Mouse (Mus musculus): Measurements from ENCODE around the gene Tshr. TPM values are rescaled to one million over a fixed set of nuclear protein-coding genes. Genes with fewer than 3 reads are reported as not detected.
"Not testable (repeated sequence)": the region's sequence is repeated elsewhere in the genome, so short reads cannot be mapped to it uniquely, and the experiment has no call there.

Tshr gene
- 1.4 and 2.5 TPM in 2 replicates for polyA plus RNA-seq (2012; rRNA removed)

GRCm38 (mm10) chr12:91384281-91385017 lies at the start of gene Tshr, which contains the start of gene Cep128:
Gene Tshr (plus strand): TSS chr12:91384563.
Gene Cep128 (minus strand): TSS chr12:91384409.
- peak within 1 kb of the TSS; percentile 75 for H3K4me3 ChIP-seq (ENCODE audit: insufficient read depth, low read depth, low read length)
- WGBS: 1% methylated on average over 27 of the region's 27 CpGs
- H3K4me1 ChIP-seq (ENCODE audit: control insufficient read depth, insufficient read depth, low read length): no peaks in the 10 kb centered on the region
- H3K27me3 ChIP-seq (replicated peaks; ENCODE audit: control insufficient read depth, insufficient read depth, low read length): no peaks in the 10 kb centered on the region
- DNase-seq: peak; percentile 97
- TF ChIP-seq CTCF (conservative IDR thresholded peaks at IDR 0.05; ENCODE audit: insufficient read depth, insufficient read length, low read depth, low read length): no peak
- no peak within 1 kb of the TSS for H3K27ac ChIP-seq (ENCODE audit: insufficient read depth, low read depth, low read length)
- no peaks in the 10 kb centered on the region for H3K36me3 ChIP-seq (ENCODE audit: control insufficient read depth, insufficient read depth, low read length)

DNA sequence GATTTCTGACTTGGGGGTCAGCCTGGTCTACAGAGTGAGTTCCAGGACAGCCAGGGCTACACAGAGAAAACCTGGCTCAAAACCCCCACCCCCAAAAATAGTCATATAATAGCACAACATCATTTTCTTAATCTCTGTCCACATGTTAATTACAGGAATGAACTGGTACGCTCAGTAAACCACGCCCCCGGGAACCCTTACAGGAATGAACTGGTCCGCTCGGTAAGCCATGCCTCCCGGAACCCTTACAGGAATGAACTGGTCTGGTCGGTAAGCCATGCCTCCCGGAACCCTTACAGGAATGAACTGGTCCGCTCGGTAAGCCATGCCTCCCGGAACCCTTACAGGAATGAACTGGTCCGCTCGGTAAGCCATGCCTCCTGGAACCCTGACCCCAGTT lies 45.7 kb upstream of the Tshr start:
- H3K4me1 ChIP-seq (ENCODE audit: control insufficient read depth, insufficient read depth, low read length); DNase-seq; H3K4me3 ChIP-seq (ENCODE audit: insufficient read depth, low read depth, low read length); H3K36me3 ChIP-seq (ENCODE audit: control insufficient read depth, insufficient read depth, low read length); H3K27ac ChIP-seq (ENCODE audit: insufficient read depth, low read depth, low read length); H3K27me3 ChIP-seq (replicated peaks; ENCODE audit: control insufficient read depth, insufficient read depth, low read length): not testable (repeated sequence)
- WGBS: 97% methylated on average over 13 of the region's 13 CpGs

GRCm38 (mm10) chr12:91353783-91354182 lies 30.6 kb upstream of the Tshr start:
- no peak for DNase-seq
- Histone ChIP-seq H3K4me3 (ENCODE audit: insufficient read depth, low read depth, low read length) (no peak overlapping the region), H3K4me1 (ENCODE audit: control insufficient read depth, insufficient read depth, low read length) (no peaks in the 10 kb centered on the region), H3K36me3 (ENCODE audit: control insufficient read depth, insufficient read depth, low read length) (no peaks in the 10 kb centered on the region), H3K27me3 (replicated peaks; ENCODE audit: control insufficient read depth, insufficient read depth, low read length) (no peaks in the 10 kb centered on the region), H3K27ac (ENCODE audit: insufficient read depth, low read depth, low read length) (no peak overlapping the region)
- 92% methylated on average over 8 of the region's 8 CpGs for WGBS
- TF ChIP-seq POLR2A (IDR thresholded peaks at IDR 0.05; ENCODE audit: low read depth, low read length) (no peak), CTCF (conservative IDR thresholded peaks at IDR 0.05; ENCODE audit: insufficient read depth, insufficient read length, low read depth, low read length) (no peak)

DNA sequence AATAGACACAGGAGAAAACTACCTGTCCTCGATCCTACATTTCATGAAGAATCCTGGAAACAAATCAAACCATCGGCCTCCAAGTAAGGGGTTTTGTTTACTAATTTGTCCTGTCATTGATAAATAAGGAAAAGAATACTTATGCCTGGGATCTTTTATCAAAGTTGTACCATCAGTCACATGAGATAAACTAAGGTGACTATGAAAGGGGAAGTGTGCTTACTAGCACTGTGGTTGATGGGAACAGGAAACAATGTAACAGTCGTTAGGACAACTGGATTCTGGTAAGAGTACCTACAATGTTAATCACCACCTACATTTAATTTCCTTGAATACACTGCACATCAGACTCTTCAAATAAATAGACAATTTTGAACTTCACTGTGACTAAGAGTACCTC lies 15.2 kb upstream of the Tshr start:
- TF ChIP-seq POLR2A (IDR thresholded peaks at IDR 0.05; ENCODE audit: low read depth, low read length): no peak
- TF ChIP-seq CTCF (conservative IDR thresholded peaks at IDR 0.05; ENCODE audit: insufficient read depth, insufficient read length, low read depth, low read length): no peak
- 90% methylated on average over 3 of the region's 3 CpGs for WGBS
- DNase-seq: no peak
- H3K4me3 ChIP-seq (ENCODE audit: insufficient read depth, low read depth, low read length): no peak overlapping the region
- no peaks in the 10 kb centered on the region for H3K36me3 ChIP-seq (ENCODE audit: control insufficient read depth, insufficient read depth, low read length)
- H3K27me3 ChIP-seq (replicated peaks; ENCODE audit: control insufficient read depth, insufficient read depth, low read length): no peaks in the 10 kb centered on the region
- H3K27ac ChIP-seq (ENCODE audit: insufficient read depth, low read depth, low read length): no peak overlapping the region
- H3K4me1 ChIP-seq (ENCODE audit: control insufficient read depth, insufficient read depth, low read length): no peaks in the 10 kb centered on the region

DNA sequence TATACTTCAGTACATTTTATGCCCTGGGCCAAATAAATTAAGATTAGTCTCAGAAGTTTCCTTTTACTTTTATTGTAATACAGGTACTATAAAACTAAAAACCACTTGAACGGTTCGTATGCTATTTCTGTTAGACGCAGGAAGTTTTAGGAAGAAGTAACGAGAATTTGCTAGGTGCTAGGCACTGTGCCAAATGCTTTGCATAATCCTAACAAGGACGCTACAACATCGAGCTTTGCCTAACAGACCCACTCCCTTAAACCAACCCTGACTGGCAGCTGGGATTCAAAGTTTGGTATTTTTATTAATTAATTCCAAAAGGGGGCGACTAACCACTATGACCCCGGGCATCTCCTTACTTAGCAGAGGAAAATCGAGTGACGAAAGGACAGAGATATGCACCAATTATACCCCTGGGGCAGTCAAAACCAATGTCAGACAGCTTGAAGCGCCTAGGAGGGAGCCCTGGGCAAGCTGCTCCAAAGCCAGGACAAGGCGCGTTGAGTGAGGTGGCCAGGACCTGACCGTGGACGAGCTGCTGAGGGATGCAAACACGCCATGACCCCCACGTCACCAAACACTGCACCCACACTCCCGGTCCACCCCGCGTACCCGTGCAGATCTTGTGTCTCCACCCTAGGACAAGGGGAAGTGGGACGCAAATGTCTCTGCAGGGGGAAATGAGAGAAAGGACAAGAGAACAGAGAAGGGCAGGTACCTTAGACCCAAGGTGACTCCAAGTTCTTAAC lies 673 bp upstream of the Tshr start:
- Histone ChIP-seq H3K27ac (ENCODE audit: insufficient read depth, low read depth, low read length) (no peak overlapping the region), H3K36me3 (ENCODE audit: control insufficient read depth, insufficient read depth, low read length) (no peaks in the 10 kb centered on the region), H3K27me3 (replicated peaks; ENCODE audit: control insufficient read depth, insufficient read depth, low read length) (no peaks in the 10 kb centered on the region), H3K4me3 (ENCODE audit: insufficient read depth, low read depth, low read length) (peak overlapping the region; percentile 75), H3K4me1 (ENCODE audit: control insufficient read depth, insufficient read depth, low read length) (no peaks in the 10 kb centered on the region)
- 2% methylated on average over 22 of the region's 22 CpGs for WGBS
- no peak for TF ChIP-seq CTCF (conservative IDR thresholded peaks at IDR 0.05; ENCODE audit: insufficient read depth, insufficient read length, low read depth, low read length)
- TF ChIP-seq POLR2A (IDR thresholded peaks at IDR 0.05; ENCODE audit: low read depth, low read length): no peak
- peak; percentile 2 for DNase-seq

DNA sequence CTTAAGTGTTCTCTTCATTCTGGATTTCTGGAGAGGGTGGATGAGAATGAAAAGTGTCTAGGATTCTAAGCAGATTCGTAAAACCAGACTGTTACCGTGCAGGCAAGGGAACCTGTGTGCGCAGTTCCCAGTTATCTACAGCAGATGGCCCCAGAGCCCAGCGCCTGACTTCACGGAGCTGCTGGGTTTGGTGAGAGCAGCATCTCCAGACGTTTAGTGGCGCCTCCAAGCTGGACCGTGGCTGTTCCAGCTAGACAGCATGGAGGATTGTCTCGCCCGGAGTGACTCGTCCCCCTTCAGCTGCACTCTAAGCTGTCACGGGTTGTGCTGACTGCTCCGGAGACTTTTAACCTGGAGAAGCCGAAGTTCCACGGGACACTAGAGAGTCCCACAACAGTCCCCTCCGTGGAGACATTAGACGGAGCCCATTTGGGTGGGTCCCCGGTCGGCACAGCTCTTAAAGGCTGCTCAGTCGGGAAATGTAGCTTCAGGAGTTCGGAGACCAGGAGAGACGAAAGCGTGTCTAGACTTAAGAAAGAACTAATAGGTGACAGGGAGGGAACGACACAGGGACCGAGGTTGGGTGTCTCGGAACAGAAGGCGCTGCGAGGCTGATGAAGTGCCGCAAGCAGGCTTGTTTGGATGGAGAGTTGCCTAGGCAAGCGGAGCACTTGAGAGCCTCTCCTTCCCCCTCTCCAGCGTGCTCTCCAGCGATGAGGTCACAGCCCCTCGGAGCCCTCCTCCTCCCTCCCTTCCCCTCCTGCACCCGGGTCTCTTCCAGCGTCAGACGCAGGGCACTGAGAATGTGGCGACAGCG lies 16.1 kb downstream of the Tshr start:
- TF ChIP-seq POLR2A (IDR thresholded peaks at IDR 0.05; ENCODE audit: low read depth, low read length): no peak
- peak; percentile 85 for TF ChIP-seq CTCF (conservative IDR thresholded peaks at IDR 0.05; ENCODE audit: insufficient read depth, insufficient read length, low read depth, low read length)
- Histone ChIP-seq H3K4me1 (ENCODE audit: control insufficient read depth, insufficient read depth, low read length) (no peaks in the 10 kb centered on the region), H3K4me3 (ENCODE audit: insufficient read depth, low read depth, low read length) (peak overlapping the region; percentile 36), H3K27ac (ENCODE audit: insufficient read depth, low read depth, low read length) (no peak overlapping the region), H3K36me3 (ENCODE audit: control insufficient read depth, insufficient read depth, low read length) (no peaks in the 10 kb centered on the region), H3K27me3 (replicated peaks; ENCODE audit: control insufficient read depth, insufficient read depth, low read length) (no peaks in the 10 kb centered on the region)
- WGBS: 1% methylated on average over 38 of the region's 38 CpGs
- peak; percentile 76 for DNase-seq

DNA sequence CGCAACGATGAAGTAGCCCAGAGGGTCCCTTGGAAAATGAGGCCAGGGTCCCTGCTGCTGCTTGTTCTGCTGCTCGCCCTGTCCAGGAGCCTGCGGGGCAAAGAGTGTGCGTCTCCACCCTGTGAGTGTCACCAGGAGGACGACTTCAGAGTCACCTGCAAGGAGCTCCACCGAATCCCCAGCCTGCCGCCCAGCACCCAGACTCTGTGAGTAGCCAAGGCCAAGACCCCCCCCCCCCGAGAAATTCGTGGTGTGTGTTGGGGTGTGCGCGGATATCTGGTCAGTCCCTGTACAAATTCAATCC lies 16.6 kb downstream of the Tshr start:
- Histone ChIP-seq H3K27me3 (replicated peaks; ENCODE audit: control insufficient read depth, insufficient read depth, low read length) (no peaks in the 10 kb centered on the region), H3K27ac (ENCODE audit: insufficient read depth, low read depth, low read length) (no peak overlapping the region), H3K4me1 (ENCODE audit: control insufficient read depth, insufficient read depth, low read length) (no peaks in the 10 kb centered on the region), H3K4me3 (ENCODE audit: insufficient read depth, low read depth, low read length) (peak overlapping the region; percentile 36), H3K36me3 (ENCODE audit: control insufficient read depth, insufficient read depth, low read length) (no peaks in the 10 kb centered on the region)
- TF ChIP-seq CTCF (conservative IDR thresholded peaks at IDR 0.05; ENCODE audit: insufficient read depth, insufficient read length, low read depth, low read length): no peak
- TF ChIP-seq POLR2A (IDR thresholded peaks at IDR 0.05; ENCODE audit: low read depth, low read length): no peak
- WGBS: 11% methylated on average over 12 of the region's 12 CpGs
- DNase-seq: no peak

Measured in kidney, adult 2 months (tissue).